Mouse (Mus musculus): ENCODE data around the gene Ubxn2a.

Gene Ubxn2a

DNA sequence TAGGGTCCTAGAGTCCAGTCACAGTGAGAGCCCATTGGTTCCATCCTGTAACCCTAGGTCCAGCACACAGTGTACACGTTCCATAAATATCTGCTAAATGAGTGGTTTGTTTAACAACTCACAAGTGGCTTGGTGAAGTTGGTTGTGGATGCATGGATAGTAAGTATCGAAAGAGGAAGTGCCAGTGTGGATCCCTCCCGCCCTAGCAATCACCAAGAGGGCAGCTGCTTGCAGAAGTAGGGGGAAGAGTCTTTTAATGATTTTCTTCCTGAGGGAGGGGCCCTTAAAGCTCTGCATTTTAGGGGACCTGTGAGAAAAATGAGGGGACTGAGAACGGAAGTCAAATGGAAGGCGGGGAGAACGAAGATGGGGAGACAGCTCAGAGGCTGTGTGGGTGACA lies 67.5 kb downstream of the Ubxn2a start:
- DNase-seq (ENCODE audit: extremely low spot score, low read depth, low spot score): no peak

DNA sequence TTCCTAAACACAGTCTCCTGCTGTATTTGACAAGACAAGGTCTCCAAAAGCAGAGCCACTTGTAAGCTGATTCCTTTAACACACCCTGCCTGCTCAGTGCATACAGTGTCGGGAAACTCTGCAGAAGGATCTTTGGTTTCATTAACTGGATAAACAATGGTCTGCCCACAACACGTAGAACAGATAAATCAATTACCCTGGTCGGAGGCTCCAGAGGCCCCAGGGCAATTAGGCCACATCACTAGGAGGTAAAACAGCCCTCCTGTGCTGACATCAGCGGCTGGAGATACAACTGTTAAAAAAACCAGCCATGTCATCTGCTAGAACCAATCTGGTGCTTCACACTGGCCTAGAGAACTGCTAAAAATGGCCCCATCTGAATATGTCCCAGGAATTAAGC lies 70.5 kb downstream of the Ubxn2a start:
- DNase-seq (ENCODE audit: extremely low spot score, low read depth, low spot score): no peak

All from hindlimb bud, embryonic 11.5 days (tissue).